Mouse (Mus musculus) cortical plate, adult 2 months (tissue): ENCODE measurements at regions not wholly inside any gene's neighbourhood (a gene's known extent, or its start where the extent isn't known, plus 50 kb on each side); places are given as distances from the start of the nearest gene placed in this dataset.

Experiments used
- CTCF ChIP-seq: fragments of 200-500 bp; IDR thresholded peaks from 2 replicates; pipeline ENCODE4 v1.5.1; 2011; ENCODE audit warnings: mild to moderate bottlenecking, control low read depth, low read length; ENCODE audit not compliant: insufficient read depth; ENCODE audit errors: extremely low read depth
- POLR2A ChIP-seq: fragments of 200-500 bp; IDR thresholded peaks from 2 replicates; pipeline ENCODE4 v1.6.1; 2011; ENCODE audit warnings: mild to moderate bottlenecking, low read length, control low read depth; ENCODE audit not compliant: insufficient read depth; ENCODE audit errors: extremely low read depth

- no peak for TF ChIP-seq CTCF
- no peak for TF ChIP-seq POLR2A
Measured at GRCm38 (mm10) chr9:88259627-88260026, 67.4 kb upstream of the Nt5e start.
